Mouse (Mus musculus): Measurements from ENCODE around the gene Rnf216. TPM values are rescaled to one million over a fixed set of nuclear protein-coding genes. Genes with fewer than 3 reads are reported as not detected.

The Rnf216 gene
- total and polyA plus RNA-seq, 3 experiments: 15.5 to 30.7 (median 18.2) TPM

DNA sequence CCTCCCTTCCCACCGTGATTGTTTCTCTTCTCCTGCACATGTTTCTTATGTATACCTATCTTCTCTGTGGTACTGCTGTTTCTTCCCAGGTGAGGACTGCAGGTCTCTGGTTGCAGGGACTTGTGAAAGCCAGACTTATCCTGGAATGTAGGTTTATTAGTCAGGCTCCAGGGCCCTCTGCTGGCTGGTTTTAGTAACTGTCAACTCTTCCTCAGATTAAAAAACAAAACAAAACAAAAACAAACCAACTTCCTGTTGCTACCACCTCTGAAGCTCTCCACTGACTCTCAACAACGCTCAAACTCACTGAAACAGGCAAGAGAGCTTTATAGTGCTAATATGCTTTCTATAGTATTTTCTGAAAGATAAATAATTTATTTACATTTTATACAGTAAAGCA is 69.5 kb downstream of the Rnf216 start:
- H3K9me3 ChIP-seq (replicated peaks; ENCODE audit: low read length): no peaks in the 10 kb centered on the region
- in situ Hi-C loops (cut with MboI; ENCODE audit: low pct_ligation_motif_present, low pct_unique_long_range_greater_than_20kb, low sequenced_read_pairs) (no loop called here), dilution Hi-C loops (cut with MboI; ENCODE audit: extremely low pct_ligation_motif_present, extremely low pct_unique_long_range_greater_than_20kb, low sequenced_read_pairs) (no loop called here)
- H3K4me1 ChIP-seq (ENCODE audit: control insufficient read depth in 1 of 2, insufficient read depth in 2 of 2): peaks cover 6 to 56% of the 10 kb centered on the region in 2 experiments
- TF ChIP-seq TCF12 (IDR thresholded peaks at IDR 0.05; ENCODE audit: low read depth, low read length) (no peak), GABPA (IDR thresholded peaks at IDR 0.05; ENCODE audit: insufficient replicate concordance, low read depth, low read length) (no peak), IRF4 (IDR thresholded peaks at IDR 0.05; ENCODE audit: low read depth, low read length) (no peak), CTCF (conservative IDR thresholded peaks at IDR 0.05 in 1 of 2, IDR thresholded peaks at IDR 0.05 in 1 of 2; ENCODE audit: low read depth in 2 of 2, low read length in 2 of 2) (peak in 1 of 2 experiments; percentile 46; a peak in 2 of 4 replicates), ZC3H11A (IDR thresholded peaks at IDR 0.05; ENCODE audit: low read depth, low read length) (no peak), ZKSCAN1 (IDR thresholded peaks at IDR 0.05; ENCODE audit: borderline replicate concordance, low read depth, low read length) (no peak), ZNF384 (IDR thresholded peaks at IDR 0.05; ENCODE audit: low read depth, low read length) (no peak), CHD1 (IDR thresholded peaks at IDR 0.05; ENCODE audit: low read depth, low read length) (no peak), RCOR1 (conservative IDR thresholded peaks at IDR 0.05; ENCODE audit: low read depth, low read length) (no peak), JUND (conservative IDR thresholded peaks at IDR 0.05; ENCODE audit: low read depth, low read length) (no peak), E2F4 (IDR thresholded peaks at IDR 0.05; ENCODE audit: insufficient replicate concordance, low read depth, low read length) (no peak), SIN3A (IDR thresholded peaks at IDR 0.05; ENCODE audit: low read length) (no peak), USF2 (conservative IDR thresholded peaks at IDR 0.05; ENCODE audit: low read depth, low read length) (no peak), POLR2A (IDR thresholded peaks at IDR 0.05; ENCODE audit: low read depth, low read length) (no peak), USF1 (IDR thresholded peaks at IDR 0.05; ENCODE audit: low read depth, low read length) (no peak), MAX (IDR thresholded peaks at IDR 0.05; ENCODE audit: low read length) (no peak), MAZ (IDR thresholded peaks at IDR 0.05; ENCODE audit: low read depth, low read length) (no peak), MAFK (IDR thresholded peaks at IDR 0.05; ENCODE audit: insufficient replicate concordance, low read length) (no peak), SMC3 (IDR thresholded peaks at IDR 0.05; ENCODE audit: low read depth, low read length) (peak; percentile 38), EP300 (IDR thresholded peaks at IDR 0.05; ENCODE audit: low read length) (no peak), KAT2A (IDR thresholded peaks at IDR 0.05; ENCODE audit: insufficient replicate concordance, low read length) (no peak), JUN (IDR thresholded peaks at IDR 0.05; ENCODE audit: insufficient read depth, low read depth, low read length) (no peak), CHD2 (IDR thresholded peaks at IDR 0.05; ENCODE audit: low read length) (no peak), RAD21 (IDR thresholded peaks at IDR 0.05; ENCODE audit: low read depth, low read length) (peak; percentile 38)
- peaks cover 26 to 75% of the 10 kb centered on the region in 2 experiments for H3K36me3 ChIP-seq (replicated peaks in 1 of 2; ENCODE audit: control insufficient read depth in 1 of 2, insufficient read depth in 1 of 2, low read length in 1 of 2)
- no peak for DNase-seq (ENCODE audit: extremely low read depth)
- no peaks in the 10 kb centered on the region for H3K79me2 ChIP-seq (replicated peaks; ENCODE audit: control insufficient read depth, extremely low read depth, insufficient read depth, poor library complexity, severe bottlenecking)
- no peak overlapping the region for H3K4me3 ChIP-seq (replicated peaks in 1 of 3; ENCODE audit: low read depth in 2 of 3, low read length in 2 of 3, poor library complexity in 1 of 3)
- no peaks in the 10 kb centered on the region for H3K27me3 ChIP-seq (replicated peaks)
- H3K9ac ChIP-seq (ENCODE audit: insufficient read depth, low read depth): no peak overlapping the region
- H3K27ac ChIP-seq (ENCODE audit: insufficient read depth, low read depth): no peak overlapping the region
- H3K4me2 ChIP-seq (ENCODE audit: insufficient read depth, low read depth, poor library complexity, severe bottlenecking): no peak overlapping the region

All from CH12.LX (cell line).